Mouse (Mus musculus) embryonic fibroblast, embryonic 13.5 days (primary cell): ENCODE measurements around the gene Plaur.
A peak's percentile ranks its signal among the peaks of the same experiment; 100 is the strongest.

Experiments
- CTCF ChIP-seq: IDR thresholded peaks from 2 replicates; pipeline ENCODE4 v1.5.1; 2011; ENCODE audit warnings: mild to moderate bottlenecking, control low read depth, low read length, moderate library complexity, borderline replicate concordance; ENCODE audit not compliant: insufficient read depth
- POLR2A ChIP-seq: IDR thresholded peaks from 2 replicates; pipeline ENCODE4 v1.6.1; 2011; ENCODE audit warnings: low read depth, mild to moderate bottlenecking, control low read depth, low read length, moderate library complexity

DNA sequence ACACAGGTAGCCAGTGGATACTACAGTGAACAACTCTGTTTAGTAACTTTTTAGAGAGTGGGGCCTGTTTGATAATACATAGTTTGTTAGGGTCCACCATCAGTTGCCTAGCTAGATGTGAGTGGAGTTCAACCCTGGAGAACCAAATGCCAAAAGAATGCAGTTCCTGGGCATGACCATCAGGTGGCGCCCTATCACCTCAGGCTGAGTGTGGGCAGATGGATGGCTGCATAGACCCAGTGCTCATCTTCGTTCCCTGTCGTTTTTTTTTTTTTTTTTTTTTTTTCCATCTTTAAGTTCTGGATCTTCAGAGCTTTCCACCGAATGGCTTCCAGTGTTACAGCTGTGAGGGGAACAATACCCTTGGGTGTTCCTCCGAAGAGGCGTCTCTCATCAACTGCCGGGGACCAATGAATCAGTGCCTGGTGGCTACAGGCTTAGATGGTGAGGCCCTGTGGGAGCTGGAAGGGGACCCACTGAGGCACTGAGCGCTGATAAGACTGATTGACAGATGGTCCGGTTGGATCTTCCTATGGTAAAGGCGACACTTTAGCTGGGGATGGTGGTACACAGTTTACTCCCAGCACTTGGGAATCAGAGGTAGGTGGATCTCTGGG, 11.7 kb downstream of the Plaur start:
- TF ChIP-seq CTCF (peak; percentile 97; the same call in 1 of the 2 replicates), POLR2A (no peak)
